Mouse (Mus musculus): ENCODE data around the gene Gm10320.

Gm10320 gene

DNA sequence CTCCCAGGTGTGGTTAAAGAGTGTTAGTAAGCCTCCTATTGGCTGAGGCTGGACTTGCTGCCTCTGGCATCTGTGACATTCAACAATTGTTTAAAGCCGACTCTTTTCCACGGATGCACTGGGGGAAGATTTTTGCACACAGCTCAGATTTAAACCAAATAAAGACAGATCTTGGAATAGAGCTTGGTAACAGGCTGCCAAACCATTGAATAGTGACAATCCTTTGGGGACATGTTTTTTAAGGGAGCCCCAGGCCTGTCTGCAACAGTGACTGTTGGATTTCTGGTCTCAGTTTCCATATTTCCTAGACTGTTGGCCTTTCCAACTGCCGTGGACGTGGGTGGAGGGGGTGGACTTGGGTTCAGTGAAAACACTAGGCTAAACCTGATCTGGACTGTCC is 21.9 kb downstream of the Gm10320 start:
- DNase-seq (ENCODE audit: low spot score in 2 of 2), result no peak

DNA sequence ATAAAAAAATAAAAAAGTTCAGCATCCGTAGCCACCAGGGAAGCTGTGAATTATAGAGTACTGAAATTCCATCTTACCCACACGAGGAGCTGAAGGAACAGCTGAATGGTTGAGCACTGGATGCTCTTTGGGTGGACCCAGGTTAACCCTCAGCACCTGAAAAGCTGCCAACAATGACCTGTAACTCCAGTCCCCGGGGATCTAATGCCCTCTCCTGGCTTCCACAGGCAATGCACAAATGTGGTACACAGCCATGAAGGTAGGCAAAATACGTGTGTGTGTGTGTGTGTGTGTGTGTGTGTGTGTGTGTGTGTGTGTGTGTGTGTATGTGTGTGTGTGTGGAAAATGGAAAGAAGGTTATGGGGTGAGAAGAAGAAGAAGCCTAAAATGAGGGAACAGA is 30.3 kb downstream of the Gm10320 start:
- DNase-seq (ENCODE audit: low spot score in 2 of 2), result no peak

- DNase-seq (ENCODE audit: low spot score in 2 of 2), result no peak
These were observed 35.4 kb downstream of the Gm10320 start for GRCm38 (mm10) chr13:98456398-98456797.

- no peak for DNase-seq (ENCODE audit: low spot score in 2 of 2)
These were observed 36.2 kb downstream of the Gm10320 start for GRCm38 (mm10) chr13:98455646-98456045.

GRCm38 (mm10) chr13:98454224-98454967 is 37.4 kb downstream of the Gm10320 start:
- DNase-seq (ENCODE audit: low spot score in 2 of 2), result no peak

DNA sequence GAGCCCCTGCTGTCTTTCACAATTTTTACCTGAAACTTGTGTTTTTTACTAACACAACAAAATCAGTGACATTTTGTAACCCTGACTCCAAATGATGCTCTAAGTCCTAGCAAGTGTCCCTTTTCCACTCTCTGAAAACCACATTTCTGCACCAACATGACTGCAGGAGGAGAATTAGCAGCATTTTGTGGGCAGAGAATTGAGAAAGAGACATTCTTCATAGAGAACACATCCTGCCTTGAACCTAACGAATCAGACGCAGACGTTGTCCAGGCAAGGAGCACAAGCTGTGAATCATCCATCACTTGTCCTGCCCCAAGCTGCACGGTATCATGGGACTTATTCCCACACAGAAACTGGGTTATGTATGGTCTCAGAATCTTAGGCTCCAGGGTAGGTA is 38.7 kb downstream of the Gm10320 start:
- no peak for DNase-seq (ENCODE audit: low spot score in 2 of 2)

- DNase-seq (ENCODE audit: low spot score in 2 of 2), result no peak
These were observed 43.1 kb downstream of the Gm10320 start for GRCm38 (mm10) chr13:98448696-98449095.

DNA sequence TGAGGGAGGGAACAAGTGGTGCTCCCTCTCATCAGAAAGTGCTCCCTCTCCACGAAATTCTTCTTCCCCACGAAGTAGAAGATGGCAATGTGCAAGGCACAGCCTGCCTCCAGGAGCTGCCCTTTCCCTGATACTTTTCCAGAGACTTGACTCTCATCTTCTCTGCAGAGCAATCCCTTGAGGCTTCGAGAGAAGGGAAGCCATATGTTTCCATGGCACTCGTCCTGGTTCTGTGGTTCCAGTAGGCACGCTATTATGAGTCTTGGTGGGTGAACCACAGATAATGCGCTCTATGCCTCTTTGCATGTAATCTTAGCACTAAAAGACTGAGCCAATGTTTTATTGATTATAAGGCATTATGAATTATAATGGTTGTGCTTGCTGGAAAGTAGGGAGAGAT is 44.1 kb downstream of the Gm10320 start:
- DNase-seq (ENCODE audit: low spot score in 2 of 2), result no peak

DNA sequence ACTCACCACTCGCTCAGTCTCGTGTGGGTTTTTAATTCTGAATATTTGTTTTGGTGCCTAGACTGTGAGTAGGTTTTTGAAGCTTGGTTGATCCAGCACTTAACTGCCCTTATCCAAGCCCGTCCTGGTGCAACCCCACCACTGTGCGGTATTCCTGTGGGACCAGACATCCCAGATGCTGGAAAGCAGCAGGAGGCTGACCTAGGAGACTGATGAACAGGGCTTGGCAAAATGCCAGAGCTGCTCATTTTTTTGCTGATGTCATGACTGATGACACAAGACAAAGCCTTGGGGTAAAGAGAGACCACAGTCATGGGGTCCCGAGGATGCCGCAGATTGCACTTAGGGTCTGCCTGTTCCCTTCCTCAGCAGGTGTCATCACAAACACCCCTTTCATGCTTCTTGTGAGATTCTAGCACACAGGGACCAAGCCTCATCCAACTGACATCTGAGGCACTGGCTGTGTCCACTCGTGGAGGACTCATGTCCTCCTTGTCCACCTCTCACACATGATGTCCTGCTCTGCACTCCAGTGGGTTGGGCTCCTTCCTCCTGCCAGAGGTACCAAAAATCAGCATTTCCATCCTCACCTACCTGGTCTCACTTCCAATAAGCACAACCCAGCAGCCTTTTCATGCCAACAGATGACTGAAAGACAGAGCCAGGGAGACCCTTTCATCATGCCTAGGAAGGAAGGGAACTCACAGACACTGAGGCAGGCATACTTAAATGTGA is 46.2 kb downstream of the Gm10320 start:
- no peak for DNase-seq (ENCODE audit: low spot score in 2 of 2)

- no peak for DNase-seq (ENCODE audit: low spot score in 2 of 2)
These were observed 50.8 kb downstream of the Gm10320 start for GRCm38 (mm10) chr13:98441001-98441400.

DNA sequence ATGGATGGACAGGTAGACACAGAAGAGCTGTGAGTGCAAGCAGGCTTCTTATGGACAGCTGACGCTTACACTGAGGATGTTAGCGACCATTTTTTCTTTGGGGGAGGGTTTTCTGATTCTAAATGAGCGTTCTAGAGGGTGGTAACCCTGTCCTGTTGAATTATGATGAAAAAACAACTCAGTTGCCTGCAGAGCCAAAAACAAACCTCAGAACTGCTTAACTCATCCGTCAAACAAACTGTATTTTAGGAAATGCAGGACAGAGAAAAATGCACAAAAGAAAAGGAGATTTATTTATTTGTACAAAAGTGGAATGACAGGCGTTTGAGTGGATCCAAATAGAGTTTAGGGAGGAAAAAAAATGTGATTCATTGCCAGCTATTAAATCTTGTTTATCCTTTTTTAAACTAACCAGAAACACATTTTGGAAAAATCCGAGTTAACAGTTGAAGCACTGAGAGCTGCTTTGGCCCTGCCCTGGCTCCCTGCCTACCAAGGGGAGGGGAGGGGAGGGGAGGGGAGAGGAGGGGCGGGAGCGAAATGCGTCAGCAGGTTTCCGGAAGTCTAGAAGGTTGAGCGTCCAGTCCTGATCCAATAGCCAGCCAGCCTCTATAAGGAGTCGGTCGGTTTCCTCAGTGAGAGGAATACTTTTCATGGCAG is 51.4 kb downstream of the Gm10320 start:
- DNase-seq (ENCODE audit: low spot score in 2 of 2), result no peak
